Mouse (Mus musculus): ENCODE measurements at regions not wholly inside any gene's neighbourhood (a gene's known extent, or its start where the extent isn't known, plus 50 kb on each side); places are given as distances from the start of the nearest gene placed in this dataset.
"Not testable (repeated sequence)": the region's sequence is repeated elsewhere in the genome, so short reads cannot be mapped to it uniquely, and the experiment has no call there.

GRCm38 (mm10) chr1:7388627-7389026 lies 2580.9 kb downstream of the Gm37988 start:
- no peak overlapping the region for H3K4me3 ChIP-seq (replicated peaks)
- TF ChIP-seq GATA1 (IDR thresholded peaks at IDR 0.05; ENCODE audit: borderline replicate concordance, low read length) (no peak), FLI1 (IDR thresholded peaks at IDR 0.05; ENCODE audit: low read length) (no peak)
- H3K9me3 ChIP-seq, result no peaks in the 10 kb centered on the region
- no peaks in the 10 kb centered on the region for H3K36me3 ChIP-seq (replicated peaks; ENCODE audit: low read length)
- no peaks in the 10 kb centered on the region for H3K4me1 ChIP-seq
- no peaks in the 10 kb centered on the region for H3K27me3 ChIP-seq (replicated peaks)

GRCm38 (mm10) chr1:7393508-7393907 lies 2585.8 kb downstream of the Gm37988 start:
- H3K4me1 ChIP-seq, result peaks cover 4% of the 10 kb centered on the region
- no peak overlapping the region for H3K4me3 ChIP-seq (replicated peaks)
- TF ChIP-seq FLI1 (IDR thresholded peaks at IDR 0.05; ENCODE audit: low read length) (no peak), GATA1 (IDR thresholded peaks at IDR 0.05; ENCODE audit: borderline replicate concordance, low read length) (no peak)
- no peaks in the 10 kb centered on the region for H3K27me3 ChIP-seq (replicated peaks)
- no peaks in the 10 kb centered on the region for H3K9me3 ChIP-seq
- H3K36me3 ChIP-seq (replicated peaks; ENCODE audit: low read length), result no peaks in the 10 kb centered on the region

GRCm38 (mm10) chr1:7394161-7394560 lies 2586.5 kb downstream of the Gm37988 start:
- H3K36me3 ChIP-seq (replicated peaks; ENCODE audit: low read length), result no peaks in the 10 kb centered on the region
- no peaks in the 10 kb centered on the region for H3K27me3 ChIP-seq (replicated peaks)
- no peak for TF ChIP-seq FLI1 (IDR thresholded peaks at IDR 0.05; ENCODE audit: low read length)
- no peak for TF ChIP-seq GATA1 (IDR thresholded peaks at IDR 0.05; ENCODE audit: borderline replicate concordance, low read length)
- no peaks in the 10 kb centered on the region for H3K9me3 ChIP-seq
- H3K4me3 ChIP-seq (replicated peaks), result no peak overlapping the region
- peaks cover 4% of the 10 kb centered on the region for H3K4me1 ChIP-seq

- Histone ChIP-seq H3K9me3 (no peaks in the 10 kb centered on the region), H3K4me3 (replicated peaks) (peak overlapping the region; percentile 65), H3K4me1 (peaks cover 4% of the 10 kb centered on the region), H3K36me3 (replicated peaks; ENCODE audit: low read length) (no peaks in the 10 kb centered on the region), H3K27me3 (replicated peaks) (no peaks in the 10 kb centered on the region)
- TF ChIP-seq GATA1 (IDR thresholded peaks at IDR 0.05; ENCODE audit: borderline replicate concordance, low read length), result no peak
- no peak for TF ChIP-seq FLI1 (IDR thresholded peaks at IDR 0.05; ENCODE audit: low read length)
Observed at GRCm38 (mm10) chr1:7395527-7395926, 2587.8 kb downstream of the Gm37988 start.

- H3K9me3 ChIP-seq, result no peaks in the 10 kb centered on the region
- peaks cover 4% of the 10 kb centered on the region for H3K4me1 ChIP-seq
- H3K4me3 ChIP-seq (replicated peaks), result peak overlapping the region; percentile 94
- TF ChIP-seq FLI1 (IDR thresholded peaks at IDR 0.05; ENCODE audit: low read length) (no peak), GATA1 (IDR thresholded peaks at IDR 0.05; ENCODE audit: borderline replicate concordance, low read length) (no peak)
- H3K36me3 ChIP-seq (replicated peaks; ENCODE audit: low read length), result no peaks in the 10 kb centered on the region
- no peaks in the 10 kb centered on the region for H3K27me3 ChIP-seq (replicated peaks)
Observed at GRCm38 (mm10) chr1:7396867-7397806, 2589.4 kb downstream of the Gm37988 start.

- TF ChIP-seq GATA1 (IDR thresholded peaks at IDR 0.05; ENCODE audit: borderline replicate concordance, low read length) (no peak), FLI1 (IDR thresholded peaks at IDR 0.05; ENCODE audit: low read length) (no peak)
- H3K4me3 ChIP-seq (replicated peaks), result peak overlapping the region; percentile 94
- peaks cover 4% of the 10 kb centered on the region for H3K4me1 ChIP-seq
- H3K36me3 ChIP-seq (replicated peaks; ENCODE audit: low read length), result no peaks in the 10 kb centered on the region
- H3K9me3 ChIP-seq, result no peaks in the 10 kb centered on the region
- no peaks in the 10 kb centered on the region for H3K27me3 ChIP-seq (replicated peaks)
Observed at GRCm38 (mm10) chr1:7397807-7398446, 2590.2 kb downstream of the Gm37988 start.

- Histone ChIP-seq H3K4me1 (peaks cover 4% of the 10 kb centered on the region), H3K4me3 (replicated peaks) (peak overlapping the region; percentile 94), H3K9me3 (no peaks in the 10 kb centered on the region), H3K27me3 (replicated peaks) (no peaks in the 10 kb centered on the region), H3K36me3 (replicated peaks; ENCODE audit: low read length) (no peaks in the 10 kb centered on the region)
- TF ChIP-seq FLI1 (IDR thresholded peaks at IDR 0.05; ENCODE audit: low read length) (no peak), GATA1 (IDR thresholded peaks at IDR 0.05; ENCODE audit: borderline replicate concordance, low read length) (no peak)
Observed at GRCm38 (mm10) chr1:7398678-7399218, 2591.1 kb downstream of the Gm37988 start.

GRCm38 (mm10) chr1:7405651-7406050 lies 2598.0 kb downstream of the Gm37988 start:
- not testable (repeated sequence) for H3K4me1 ChIP-seq; H3K27me3 ChIP-seq (replicated peaks); H3K4me3 ChIP-seq (replicated peaks); H3K36me3 ChIP-seq (replicated peaks; ENCODE audit: low read length); H3K9me3 ChIP-seq

- Histone ChIP-seq H3K4me1 (0 out of 2 replicates have a peak, but pooled peaks cover 3% of the 10 kb centered on the region), H3K36me3 (replicated peaks; ENCODE audit: low read length) (no peaks in the 10 kb centered on the region), H3K4me3 (replicated peaks) (no peak overlapping the region), H3K9me3 (no peaks in the 10 kb centered on the region), H3K27me3 (replicated peaks) (no peaks in the 10 kb centered on the region)
- no peak for TF ChIP-seq GATA1 (IDR thresholded peaks at IDR 0.05; ENCODE audit: borderline replicate concordance, low read length)
- TF ChIP-seq FLI1 (IDR thresholded peaks at IDR 0.05; ENCODE audit: low read length), result no peak
Observed at GRCm38 (mm10) chr1:7414444-7414843, 2606.8 kb downstream of the Gm37988 start.

- Histone ChIP-seq H3K9me3 (no peaks in the 10 kb centered on the region), H3K36me3 (replicated peaks; ENCODE audit: low read length) (no peaks in the 10 kb centered on the region), H3K4me3 (replicated peaks) (no peak overlapping the region), H3K4me1 (no peaks in the 10 kb centered on the region), H3K27me3 (replicated peaks) (no peaks in the 10 kb centered on the region)
- TF ChIP-seq GATA1 (IDR thresholded peaks at IDR 0.05; ENCODE audit: borderline replicate concordance, low read length) (no peak), FLI1 (IDR thresholded peaks at IDR 0.05; ENCODE audit: low read length) (no peak)
Observed at GRCm38 (mm10) chr1:7451660-7452155, 2644.0 kb downstream of the Gm37988 start.
